Mouse (Mus musculus) layer of hippocampus, adult 2 months (tissue): ENCODE data around the gene Pqbp1. TPM values are rescaled to one million over a fixed set of nuclear protein-coding genes. Genes with fewer than 3 reads are reported as not detected.

Experiments
- DNase-seq, 2 experiments: peaks; one replicate each; pipeline ENCODE4 v3.0.0; 2022; ENCODE audit warnings: low spot score in 2 of 2
- H3K27ac ChIP-seq: fragments of 200-600 bp; 2 replicates; pipeline ENCODE4 v1.8.1; 2022
- H3K4me3 ChIP-seq: fragments of 200-600 bp; 2 replicates; pipeline ENCODE4 v1.8.1; 2022; ENCODE audit warnings: mild to moderate bottlenecking
- CTCF ChIP-seq: fragments of 200-600 bp; conservative IDR thresholded peaks from 2 replicates; pipeline ENCODE4 v1.8.1; 2022; ENCODE audit warnings: antibody characterized with exemption, mild to moderate bottlenecking, moderate library complexity
- total RNA-seq, 2 experiments: library from RNA; stranded (reverse); gene quantifications; 2 replicates each; pipeline ENCODE4 v1.2.3; 2021

Pqbp1 gene
- total RNA-seq, 2 experiments from 2014 or later, result 83.6 to 92.9 TPM

DNA sequence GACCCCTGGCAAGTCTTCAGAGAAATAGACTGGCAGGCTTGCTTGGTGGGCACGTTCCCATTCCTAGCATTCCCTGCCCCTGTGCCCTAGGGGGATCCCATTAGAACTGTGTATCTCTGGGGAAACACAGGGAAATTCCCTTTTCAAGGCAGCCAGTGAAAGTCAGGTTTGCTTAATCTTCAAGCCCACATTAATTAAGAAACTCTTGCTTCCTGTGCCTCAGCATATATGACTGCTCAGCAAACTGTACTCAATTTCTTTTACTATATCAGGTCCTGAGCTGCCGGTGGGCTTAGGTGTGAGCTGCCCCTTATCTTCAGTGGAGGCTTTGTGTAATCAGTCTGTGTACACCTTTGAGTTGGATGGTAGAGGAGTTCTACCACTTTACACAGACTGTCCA is 33.3 kb downstream of the Pqbp1 start:
- no peak for TF ChIP-seq CTCF
- no peak for DNase-seq
- Histone ChIP-seq H3K27ac (no peak overlapping the region), H3K4me3 (no peak overlapping the region)

DNA sequence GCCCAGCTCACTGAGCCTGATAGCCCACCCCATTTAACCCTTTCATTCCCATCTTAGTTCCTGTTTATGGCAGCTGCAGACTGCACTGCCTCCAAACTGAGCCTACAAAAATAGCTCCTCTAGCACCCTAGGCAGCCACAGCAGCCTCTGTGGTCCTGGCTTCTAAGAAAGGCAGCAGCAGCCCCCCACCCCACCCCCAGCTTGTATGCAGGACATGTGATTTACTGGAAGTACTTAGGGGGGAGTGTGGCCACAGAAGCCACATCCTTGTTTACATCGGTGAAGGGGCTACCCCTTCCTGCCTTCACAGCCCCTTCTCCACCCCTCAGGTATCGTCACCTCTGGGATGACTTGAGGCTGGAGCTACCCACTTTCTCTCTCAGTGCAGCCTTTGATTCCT is 33.7 kb downstream of the Pqbp1 start:
- Histone ChIP-seq H3K4me3 (no peak overlapping the region), H3K27ac (no peak overlapping the region)
- TF ChIP-seq CTCF, result no peak
- no peak for DNase-seq

GRCm38 (mm10) chrX:7864551-7864950 is 34.5 kb downstream of the Pqbp1 start:
- no peak overlapping the region for H3K27ac ChIP-seq
- no peak for DNase-seq
- no peak overlapping the region for H3K4me3 ChIP-seq
- TF ChIP-seq CTCF, result no peak

DNA sequence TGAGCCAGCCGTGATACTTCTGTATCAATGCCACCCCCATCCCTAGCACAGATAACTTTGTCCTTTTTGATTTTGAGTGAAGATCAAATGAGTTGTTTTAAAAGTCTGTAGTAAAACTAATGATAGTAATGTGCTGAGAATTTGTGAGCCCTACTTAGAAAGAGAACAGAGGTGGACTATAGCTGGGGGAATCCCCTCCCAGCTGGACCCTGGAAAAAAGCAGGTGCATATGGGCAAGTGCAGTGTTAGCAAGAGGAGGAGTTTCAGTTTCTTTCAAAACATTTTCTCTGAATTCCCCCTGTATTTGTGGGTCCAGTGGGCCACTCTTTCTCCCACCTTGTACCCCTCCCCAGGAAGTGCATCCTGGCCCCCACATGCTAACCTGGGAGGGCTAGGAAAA is 35.9 kb downstream of the Pqbp1 start:
- DNase-seq, result no peak
- TF ChIP-seq CTCF, result no peak
- H3K27ac ChIP-seq, result no peak overlapping the region
- H3K4me3 ChIP-seq, result no peak overlapping the region

- no peak for TF ChIP-seq CTCF
- H3K4me3 ChIP-seq, result no peak overlapping the region
- DNase-seq, result no peak
- no peak overlapping the region for H3K27ac ChIP-seq
Measured at GRCm38 (mm10) chrX:7859191-7859753, 39.8 kb downstream of the Pqbp1 start.

DNA sequence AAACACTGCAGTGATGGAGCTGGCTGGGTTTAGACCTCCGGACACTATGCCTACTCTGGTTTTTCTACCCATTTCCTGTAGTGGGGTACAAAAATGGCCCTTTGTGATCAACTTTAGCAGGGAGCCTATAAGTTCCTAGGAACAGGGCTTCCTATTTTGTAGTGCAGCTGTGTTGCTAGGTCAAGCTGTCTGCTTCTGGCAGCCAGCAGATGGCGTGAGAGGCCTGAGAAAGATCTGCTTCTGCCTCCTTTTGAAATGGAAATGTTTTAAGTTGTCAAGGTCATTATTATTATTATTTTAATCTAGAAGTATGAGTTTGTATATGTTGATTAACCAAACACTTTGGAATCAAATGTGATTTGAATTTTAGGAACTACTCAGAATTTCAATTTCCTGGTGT is 44.5 kb downstream of the Pqbp1 start:
- no peak overlapping the region for H3K4me3 ChIP-seq
- no peak overlapping the region for H3K27ac ChIP-seq
- TF ChIP-seq CTCF, result peak; percentile 79
- peak in 1 of 2 experiments; percentile 38 for DNase-seq

DNA sequence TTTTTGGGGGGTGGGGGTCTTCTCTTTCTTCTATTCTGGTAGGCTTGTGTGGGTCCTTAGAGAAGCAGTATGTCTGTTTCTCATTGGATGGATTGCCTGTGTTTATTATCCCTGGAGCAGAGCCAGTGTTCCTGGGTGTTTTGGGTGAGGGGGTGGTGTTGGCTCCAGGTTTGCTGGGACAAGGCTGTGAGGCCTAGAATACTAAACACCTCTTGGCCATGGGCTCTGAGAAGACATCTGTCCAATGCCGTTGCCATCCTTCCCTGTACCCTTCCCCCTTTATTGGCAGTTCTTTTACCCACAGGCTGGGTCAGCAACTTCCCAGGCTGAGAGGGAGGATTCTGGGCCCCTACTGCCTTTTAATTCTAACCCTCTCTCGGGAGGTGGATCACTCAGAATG is 51.2 kb downstream of the Pqbp1 start:
- peak; percentile 30 to 41 for DNase-seq
- H3K27ac ChIP-seq, result peak overlapping the region; percentile 61; the same call in 1 of the 2 replicates
- H3K4me3 ChIP-seq, result no peak overlapping the region
- TF ChIP-seq CTCF, result no peak

Other genes with a start within 250 kb of the Pqbp1 start
- gene Prickle3, start 242.0 kb downstream of the Pqbp1 start, total RNA-seq, result 1 to 10 TPM; 1.0 to 1.1 TPM
- gene Plp2, start 227.9 kb downstream of the Pqbp1 start, total RNA-seq, result 1 to 10 TPM; 4.9 to 5.4 TPM
- gene Magix, start 218.0 kb downstream of the Pqbp1 start, total RNA-seq, result under 1 TPM; 0.31 to 0.52 TPM
- 10 to 100 TPM; 32.6 to 40.6 TPM for gene Gpkow, start 202.1 kb downstream of the Pqbp1 start, total RNA-seq
- 10 to 100 TPM; 63.9 to 68.2 TPM for gene Wdr45, start 184.9 kb downstream of the Pqbp1 start, total RNA-seq
- not detected for gene Gm45208, start 177.0 kb downstream of the Pqbp1 start, total RNA-seq
- gene Praf2, start 170.8 kb downstream of the Pqbp1 start, total RNA-seq, result 100 to 1,000 TPM in 1 of 2 experiments, 10 to 100 TPM in 1; 91.6 to 102 TPM
- gene Ccdc120, start 148.4 kb downstream of the Pqbp1 start, total RNA-seq, result 10 to 100 TPM; 14.7 to 20.6 TPM
- 10 to 100 TPM; 29.0 to 35.1 TPM for gene Tfe3, start 136.7 kb downstream of the Pqbp1 start, total RNA-seq
- 100 to 1,000 TPM; 105 to 108 TPM for gene Gripap1, start 109.5 kb downstream of the Pqbp1 start, total RNA-seq
- 1 to 10 TPM; 9.5 to 9.7 TPM for gene Kcnd1, start 77.0 kb downstream of the Pqbp1 start, total RNA-seq
- 10 to 100 TPM; 82.6 to 83.8 TPM for gene Otud5, start 57.9 kb downstream of the Pqbp1 start, total RNA-seq
- gene Pim2, start 21.0 kb downstream of the Pqbp1 start, total RNA-seq, result 10 to 100 TPM; 53.0 to 54.6 TPM
- 10 to 100 TPM; 36.0 to 40.5 TPM for gene Slc35a2, start 15.2 kb downstream of the Pqbp1 start, total RNA-seq
- 10 to 100 TPM; 21.4 to 26.3 TPM for gene Timm17b, start 88 bp upstream of the Pqbp1 start, total RNA-seq
- not detected for gene Gm10491, start 8.6 kb upstream of the Pqbp1 start, total RNA-seq
- not detected for gene Gm10490, start 10.3 kb upstream of the Pqbp1 start, total RNA-seq
- 100 to 1,000 TPM; 376 to 404 TPM for gene Pcsk1n, start 20.6 kb upstream of the Pqbp1 start, total RNA-seq
- not detected for gene Eras, start 29.3 kb upstream of the Pqbp1 start, total RNA-seq
- gene Hdac6, start 48.6 kb upstream of the Pqbp1 start, total RNA-seq, result 10 to 100 TPM; 49.2 to 51.4 TPM
- not detected for gene Gata1, start 78.8 kb upstream of the Pqbp1 start, total RNA-seq
- gene Glod5, start 119.2 kb upstream of the Pqbp1 start, total RNA-seq, result under 1 TPM in 1 of 2 experiments, not detected in 1; 0.59 TPM
- 10 to 100 TPM; 20.2 to 20.3 TPM for gene Suv39h1, start 175.5 kb upstream of the Pqbp1 start, total RNA-seq
- gene Was, start 191.2 kb upstream of the Pqbp1 start, total RNA-seq, result 1 to 10 TPM in 1 of 2 experiments, under 1 TPM in 1; 0.98 to 2.0 TPM
- 100 to 1,000 TPM; 208 to 235 TPM for gene Wdr13, start 233.6 kb upstream of the Pqbp1 start, total RNA-seq
- gene Rbm3, start 246.6 kb upstream of the Pqbp1 start, total RNA-seq, result 100 to 1,000 TPM; 111 to 133 TPM